Mouse (Mus musculus) stomach, embryonic 14.5 days (tissue): ENCODE measurements around the gene Gtf2h3. TPM values are rescaled to one million over a fixed set of nuclear protein-coding genes. Genes with fewer than 3 reads are reported as not detected.
"Not testable (repeated sequence)": the region's sequence is repeated elsewhere in the genome, so short reads cannot be mapped to it uniquely, and the experiment has no call there.

Experiments used
- ATAC-seq: fragments of 200-750 bp; cut with Nextera tagmentation; 2 replicates; pipeline ENCODE4 v1.8.0; 2017; ENCODE audit warnings: low read depth, moderate TSS enrichment; ENCODE audit not compliant: insufficient number of reproducible peaks, insufficient read depth, low FRiP score
- H3K27ac ChIP-seq: fragments of 300-500 bp; sonication (generic); 2 replicates; pipeline ENCODE4 v1.5.1; 2014; ENCODE audit warnings: mild to moderate bottlenecking, low read length, moderate library complexity, mixed read lengths
- H3K27me3 ChIP-seq: fragments of 300-500 bp; sonication (generic); 2 replicates; pipeline ENCODE4 v1.6.1; 2014; ENCODE audit warnings: low read length, control low read depth, mixed read lengths; ENCODE audit not compliant: control insufficient read depth, insufficient read depth
- H3K36me3 ChIP-seq: fragments of 300-500 bp; sonication (generic); 2 replicates; pipeline ENCODE4 v1.6.1; 2014; ENCODE audit warnings: mild to moderate bottlenecking, control low read depth, low read length, moderate library complexity, mixed read lengths; ENCODE audit not compliant: control insufficient read depth, insufficient read depth
- H3K4me1 ChIP-seq: fragments of 300-500 bp; sonication (generic); 2 replicates; pipeline ENCODE4 v1.6.1; 2014; ENCODE audit warnings: low read length, control low read depth, mixed read lengths; ENCODE audit not compliant: control insufficient read depth, insufficient read depth
- H3K4me2 ChIP-seq: fragments of 300-500 bp; sonication (generic); replicated peaks from 2 replicates; pipeline ENCODE4 v1.6.1; 2014; ENCODE audit warnings: low read depth, low read length, control low read depth
- H3K4me3 ChIP-seq: fragments of 300-500 bp; sonication (generic); 2 replicates; pipeline ENCODE4 v1.5.1; 2014; ENCODE audit warnings: low read depth, low read length, control low read depth
- H3K9ac ChIP-seq: fragments of 300-500 bp; sonication (generic); replicated peaks from 2 replicates; pipeline ENCODE4 v1.6.1; 2014; ENCODE audit warnings: low read depth, mild to moderate bottlenecking, control low read depth, low read length, moderate library complexity, mixed read lengths
- H3K9me3 ChIP-seq: fragments of 300-500 bp; sonication (generic); 2 replicates; pipeline ENCODE4 v1.6.1; 2016; ENCODE audit warnings: low read depth, low read length, control low read depth; ENCODE audit not compliant: control insufficient read depth
- WGBS: fragments of 180-500 bp; shearing (Covaris S2); extraction: QIAGEN DNeasy Blood & Tissue Kit; methylation state at CpG from one replicate; pipeline ENCODE4 v1.1.7; 2014; 5-methylcytosine and 5-hydroxymethylcytosine counted together
- polyA plus RNA-seq: library from polyadenylated mRNA; unstranded; fragments of >200 nt; fragmentation: Nextera tagmentation; extraction: Ambion mirVana; gene quantifications from 2 replicates; pipeline ENCODE4 v1.2.1, GENCODE M21; 2014

Gtf2h3 gene
- polyA plus RNA-seq, 1 experiment from 2014 or later, result 73.6 TPM

DNA sequence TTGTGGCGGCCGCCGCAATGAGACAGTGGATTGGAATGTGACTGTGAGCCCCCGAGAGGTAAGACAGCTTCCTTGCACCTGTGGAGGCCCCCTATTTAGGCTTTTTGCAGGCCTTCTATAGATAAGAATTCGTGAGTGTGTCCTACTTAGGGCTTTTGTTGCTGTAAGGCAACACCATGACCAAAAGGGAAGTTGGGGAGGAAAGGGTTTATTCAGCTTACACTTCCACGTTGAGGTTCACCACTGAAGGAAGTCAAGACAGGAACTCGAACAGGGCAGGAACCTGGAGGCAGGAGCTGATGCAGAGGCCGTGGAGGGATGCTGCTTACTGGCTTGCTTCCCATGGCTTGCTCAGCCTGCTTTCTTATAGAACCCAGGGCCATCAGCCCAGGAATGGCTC lies 20.8 kb downstream of the Gtf2h3 start:
- not testable (repeated sequence) for H3K9ac ChIP-seq, H3K4me3 ChIP-seq, H3K27ac ChIP-seq, ATAC-seq, H3K27me3 ChIP-seq, H3K9me3 ChIP-seq, H3K4me2 ChIP-seq, H3K4me1 ChIP-seq
- peaks cover 24% of the 10 kb centered on the region for H3K36me3 ChIP-seq
- 50% methylated on average over 8 of the region's 8 CpGs for WGBS

DNA sequence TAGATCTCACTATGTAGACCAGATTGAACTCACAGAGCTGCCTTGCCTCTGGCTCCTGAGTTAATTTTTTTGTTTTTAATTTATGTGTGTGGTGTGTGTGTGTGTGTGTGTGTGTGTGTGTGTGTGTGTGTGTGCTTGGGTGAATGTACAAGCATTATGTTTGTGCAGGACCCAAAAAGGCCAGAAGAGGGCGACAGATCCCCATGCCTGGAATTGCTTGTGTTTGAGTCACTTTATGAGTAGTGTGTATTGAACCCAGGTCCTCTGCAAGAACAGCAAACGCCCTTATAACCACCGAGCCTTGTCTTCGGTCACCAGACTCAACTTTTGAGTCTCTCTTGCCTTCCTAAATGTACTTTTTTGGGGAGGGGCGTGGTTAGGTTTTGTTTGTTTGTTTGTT lies 23.4 kb downstream of the Gtf2h3 start:
- Histone ChIP-seq H3K9me3 (no peaks in the 10 kb centered on the region), H3K27ac (no peak overlapping the region), H3K36me3 (peaks cover 6% of the 10 kb centered on the region), H3K9ac (no peak overlapping the region), H3K27me3 (no peaks in the 10 kb centered on the region), H3K4me1 (peaks cover 6% of the 10 kb centered on the region; the same call in 1 of the 2 replicates), H3K4me3 (no peak overlapping the region), H3K4me2 (no peak overlapping the region)
- WGBS, result 73% methylated on average over 5 of the region's 5 CpGs
- ATAC-seq, result no peak

- Histone ChIP-seq H3K9me3 (no peaks in the 10 kb centered on the region), H3K27ac (no peak overlapping the region), H3K27me3 (no peaks in the 10 kb centered on the region), H3K4me1 (peaks cover under 1% of the 10 kb centered on the region; the same call in 1 of the 2 replicates), H3K4me2 (no peak overlapping the region), H3K9ac (no peak overlapping the region), H3K36me3 (peaks cover 6% of the 10 kb centered on the region), H3K4me3 (no peak overlapping the region)
- ATAC-seq, result no peak
- 82% methylated on average over 4 of the region's 4 CpGs for WGBS
These were observed 25.4 kb downstream of the Gtf2h3 start for GRCm38 (mm10) chr5:124604296-124604695.

DNA sequence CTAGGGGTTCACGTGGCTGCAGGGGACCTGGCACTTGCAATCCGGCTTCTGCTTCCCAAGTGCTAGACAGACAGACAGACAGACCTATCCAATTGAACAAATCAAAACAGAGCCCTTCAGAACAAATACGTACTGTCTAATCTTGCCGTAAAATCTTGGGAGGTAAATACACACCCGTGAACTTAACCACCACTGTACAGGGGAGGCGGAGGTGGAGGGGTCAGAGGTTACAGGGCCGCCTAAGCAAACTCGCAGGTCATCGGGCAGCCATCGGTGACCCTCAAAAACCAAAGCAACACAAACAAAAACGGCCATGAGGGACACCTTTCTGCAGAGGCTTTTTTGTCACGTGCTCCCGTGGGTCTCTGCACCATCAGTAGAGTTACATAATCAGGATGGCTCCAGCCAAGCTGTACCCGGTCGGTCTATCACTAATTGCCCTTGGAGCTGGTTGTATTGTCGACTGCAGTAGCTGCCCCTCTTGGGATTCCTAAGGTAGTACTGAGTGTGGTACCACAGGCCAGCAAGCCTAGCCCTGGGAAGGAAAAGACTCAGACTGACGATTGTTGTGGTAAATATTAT lies 26.2 kb downstream of the Gtf2h3 start:
- WGBS, result 81% methylated on average over 17 of the region's 17 CpGs
- H3K4me1 ChIP-seq, result no peaks in the 10 kb centered on the region

GRCm38 (mm10) chr5:124610965-124611364 lies 32.0 kb downstream of the Gtf2h3 start:
- Histone ChIP-seq H3K4me1 (no peaks in the 10 kb centered on the region), H3K4me3 (no peak overlapping the region), H3K9ac (no peak overlapping the region), H3K4me2 (no peak overlapping the region), H3K27me3 (no peaks in the 10 kb centered on the region), H3K9me3 (no peaks in the 10 kb centered on the region), H3K36me3 (no peaks in the 10 kb centered on the region), H3K27ac (no peak overlapping the region)
- no peak for ATAC-seq
- WGBS, result 80% methylated on average over 10 of the region's 10 CpGs

More for the DNA sequence above, 26.2 kb downstream of the Gtf2h3 start:
- H3K9me3 ChIP-seq, result no peaks in the 10 kb centered on the region
- H3K9ac ChIP-seq, result no peak overlapping the region
- no peak for ATAC-seq
- no peak overlapping the region for H3K4me2 ChIP-seq
- no peak overlapping the region for H3K27ac ChIP-seq
- H3K36me3 ChIP-seq, result peaks cover 6% of the 10 kb centered on the region
- H3K4me3 ChIP-seq, result no peak overlapping the region
- H3K27me3 ChIP-seq, result no peaks in the 10 kb centered on the region

GRCm38 (mm10) chr5:124614709-124615108 lies 35.8 kb downstream of the Gtf2h3 start:
- no peaks in the 10 kb centered on the region for H3K9me3 ChIP-seq
- no peak overlapping the region for H3K4me2 ChIP-seq
- H3K27ac ChIP-seq, result no peak overlapping the region
- H3K27me3 ChIP-seq, result no peaks in the 10 kb centered on the region
- ATAC-seq, result no peak
- no peaks in the 10 kb centered on the region; the same call in 1 of the 2 replicates for H3K36me3 ChIP-seq
- no peaks in the 10 kb centered on the region for H3K4me1 ChIP-seq
- 81% methylated on average over 11 of the region's 11 CpGs for WGBS
- H3K4me3 ChIP-seq, result no peak overlapping the region
- no peak overlapping the region for H3K9ac ChIP-seq

- 76% methylated on average over 10 of the region's 10 CpGs for WGBS
- H3K4me1 ChIP-seq, result no peaks in the 10 kb centered on the region
- no peak overlapping the region for H3K4me2 ChIP-seq
- no peaks in the 10 kb centered on the region; the same call in 1 of the 2 replicates for H3K36me3 ChIP-seq
- no peaks in the 10 kb centered on the region for H3K27me3 ChIP-seq
- no peak overlapping the region for H3K4me3 ChIP-seq
- no peak overlapping the region for H3K9ac ChIP-seq
- no peak overlapping the region for H3K27ac ChIP-seq
- ATAC-seq, result no peak
- H3K9me3 ChIP-seq, result no peaks in the 10 kb centered on the region
These were observed 39.8 kb downstream of the Gtf2h3 start for GRCm38 (mm10) chr5:124618711-124619110.

DNA sequence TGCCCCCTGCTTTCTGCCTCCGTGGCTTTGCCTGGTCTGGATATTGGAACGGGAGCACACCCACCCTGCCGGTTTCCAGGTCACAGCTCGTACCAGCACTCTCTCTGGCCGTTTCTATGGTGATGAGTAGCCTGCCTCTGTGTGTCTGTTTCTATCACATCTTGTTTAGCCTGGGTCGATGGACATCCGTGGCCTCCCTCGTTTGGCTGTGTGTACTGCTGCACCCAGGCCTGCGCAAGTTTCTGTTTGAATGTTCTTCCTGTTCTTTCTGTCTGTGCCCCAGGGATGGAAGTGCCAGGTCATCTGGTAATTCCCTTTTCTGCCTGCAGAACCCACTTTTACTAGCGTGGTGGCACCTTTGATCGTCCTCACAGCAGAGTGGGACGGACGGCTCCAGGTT lies 42.4 kb downstream of the Gtf2h3 start:
- no peak for ATAC-seq
- Histone ChIP-seq H3K27ac (no peak overlapping the region), H3K27me3 (no peaks in the 10 kb centered on the region), H3K9ac (no peak overlapping the region), H3K36me3 (no peaks in the 10 kb centered on the region; the same call in 1 of the 2 replicates), H3K4me1 (no peaks in the 10 kb centered on the region), H3K4me3 (no peak overlapping the region), H3K9me3 (no peaks in the 10 kb centered on the region), H3K4me2 (no peak overlapping the region)
- 73% methylated on average over 13 of the region's 13 CpGs for WGBS

GRCm38 (mm10) chr5:124622890-124623289 lies 44.0 kb downstream of the Gtf2h3 start:
- H3K4me3 ChIP-seq, result no peak overlapping the region
- no peak overlapping the region for H3K4me2 ChIP-seq
- no peak overlapping the region for H3K9ac ChIP-seq
- H3K27me3 ChIP-seq, result no peaks in the 10 kb centered on the region
- H3K9me3 ChIP-seq, result no peaks in the 10 kb centered on the region
- H3K4me1 ChIP-seq, result peaks cover under 1% of the 10 kb centered on the region; the same call in 1 of the 2 replicates
- WGBS, result 90% methylated on average over 15 of the region's 15 CpGs
- no peak overlapping the region for H3K27ac ChIP-seq
- H3K36me3 ChIP-seq, result peaks cover 3% of the 10 kb centered on the region; the same call in 1 of the 2 replicates
- ATAC-seq, result no peak
